Mouse (Mus musculus) lung, postnatal 0 days (tissue): Measurements from ENCODE around the gene Gm28035.

Source experiments
- CTCF ChIP-seq: IDR thresholded peaks from 2 replicates; pipeline ENCODE4 v1.5.1; 2016; ENCODE audit warnings: antibody characterized with exemption, mild to moderate bottlenecking
- EP300 ChIP-seq: IDR thresholded peaks from 2 replicates; pipeline ENCODE4 v1.6.1; 2016; ENCODE audit warnings: antibody characterized with exemption, mild to moderate bottlenecking, control low read depth

DNA sequence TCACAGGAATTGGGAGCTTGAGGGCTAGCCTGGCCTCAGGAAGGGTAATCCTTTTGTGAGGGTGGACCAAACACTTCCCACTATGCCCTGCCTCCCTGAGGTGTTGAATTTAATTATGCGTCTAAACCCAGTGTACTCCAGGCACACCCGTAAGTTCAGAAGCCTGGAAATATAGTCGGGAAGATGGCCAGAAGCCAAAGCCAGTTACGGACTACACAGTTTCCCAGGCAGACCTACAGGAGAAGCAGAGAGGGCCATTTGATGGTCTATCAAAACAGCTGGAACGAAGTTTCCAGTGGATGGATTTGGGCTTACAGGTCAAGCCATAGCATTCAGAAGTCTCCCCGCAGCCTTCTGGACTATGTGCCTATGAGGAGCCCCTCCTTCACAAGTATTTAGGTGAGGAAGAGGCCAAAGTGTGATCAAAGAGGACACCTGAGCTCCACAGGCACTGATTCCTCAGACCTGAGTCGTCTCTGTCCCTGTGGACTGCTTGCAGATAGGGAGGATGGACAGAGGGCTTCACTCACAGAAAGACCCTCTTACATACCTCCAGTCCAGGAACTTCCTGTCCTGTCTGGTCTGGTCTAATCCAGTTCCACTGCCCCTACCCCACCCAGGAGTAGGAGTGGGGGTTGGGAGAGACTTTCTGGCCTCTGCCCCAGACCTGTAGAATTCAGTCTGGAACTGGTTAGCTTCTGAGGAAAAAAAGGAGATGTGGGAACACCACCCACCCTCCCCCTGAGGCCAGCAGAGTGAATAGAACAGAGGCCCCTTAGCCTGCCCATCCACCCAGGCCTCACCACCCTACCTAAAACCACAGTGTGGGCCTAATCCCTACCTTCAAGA is 24.5 kb downstream of the Gm28035 start:
- TF ChIP-seq EP300: no peak
- no peak for TF ChIP-seq CTCF
